Mouse (Mus musculus) brain, embryonic 14.5 days (tissue): ENCODE data around the gene Crmp1. TPM values are rescaled to one million over a fixed set of nuclear protein-coding genes. Genes with fewer than 3 reads are reported as not detected.

Experiments used
- DNase-seq: peaks from one replicate; pipeline ENCODE4 v3.0.0-alpha.2; 2011; ENCODE audit warnings: low read depth
- CTCF ChIP-seq: fragments of 200-500 bp; IDR thresholded peaks from 2 replicates; pipeline ENCODE4 v1.5.1; 2012; ENCODE audit warnings: inconsistent platforms, mild to moderate bottlenecking, moderate library complexity, borderline replicate concordance; ENCODE audit not compliant: insufficient read depth, insufficient read length; ENCODE audit errors: extremely low read depth
- POLR2A ChIP-seq: fragments of 200-500 bp; IDR thresholded peaks from 2 replicates; pipeline ENCODE4 v1.6.1; 2012; ENCODE audit warnings: mild to moderate bottlenecking, inconsistent platforms, borderline replicate concordance; ENCODE audit not compliant: poor library complexity, insufficient read depth, insufficient read length, severe bottlenecking; ENCODE audit errors: extremely low read depth
- polyA plus RNA-seq: library from polyadenylated mRNA; depleted of rRNA; stranded (reverse); fragments of >200 nt; gene quantifications from 2 replicates; pipeline ENCODE4 v1.2.3, GENCODE M21; 2012

The Crmp1 gene
- polyA plus RNA-seq, 1 experiment = 1,134 TPM

- peak; percentile 67 for DNase-seq
- TF ChIP-seq POLR2A (no peak), CTCF (no peak)
Measured at GRCm38 (mm10) chr5:37261734-37262133, 20.0 kb downstream of the Crmp1 start.

- DNase-seq = peak; percentile 7
- TF ChIP-seq CTCF (no peak), POLR2A (no peak)
Measured at GRCm38 (mm10) chr5:37263816-37264215, 22.1 kb downstream of the Crmp1 start.

- TF ChIP-seq CTCF = no peak
- no peak for TF ChIP-seq POLR2A
- DNase-seq = no peak
Measured at GRCm38 (mm10) chr5:37281021-37281420, 39.3 kb downstream of the Crmp1 start.

GRCm38 (mm10) chr5:37288374-37288773, 46.6 kb downstream of the Crmp1 start:
- peak; percentile 72 for DNase-seq
- TF ChIP-seq POLR2A (no peak), CTCF (peak; percentile 87)

- TF ChIP-seq POLR2A (no peak), CTCF (peak; percentile 88)
- peak; percentile 78 for DNase-seq
Measured at GRCm38 (mm10) chr5:37289236-37289635, 47.5 kb downstream of the Crmp1 start.

- no peak for DNase-seq
- TF ChIP-seq CTCF = peak; percentile 81
- no peak for TF ChIP-seq POLR2A
Measured at GRCm38 (mm10) chr5:37290983-37291382, 49.2 kb downstream of the Crmp1 start.

- no peak for TF ChIP-seq POLR2A
- no peak for TF ChIP-seq CTCF
- peak; percentile 90 for DNase-seq
Measured at GRCm38 (mm10) chr5:37296717-37297116, 55.0 kb downstream of the Crmp1 start.

- peak; percentile 72 for DNase-seq
- TF ChIP-seq POLR2A = no peak
- peak; percentile 92 for TF ChIP-seq CTCF
Measured at GRCm38 (mm10) chr5:37298370-37298769, 56.6 kb downstream of the Crmp1 start.

GRCm38 (mm10) chr5:37310026-37310425, 68.3 kb downstream of the Crmp1 start:
- TF ChIP-seq POLR2A (no peak), CTCF (no peak)

GRCm38 (mm10) chr5:37312980-37313722, 71.4 kb downstream of the Crmp1 start:
- no peak for DNase-seq

More at GRCm38 (mm10) chr5:37310026-37310425, 68.3 kb downstream of the Crmp1 start:
- no peak for DNase-seq

GRCm38 (mm10) chr5:37318715-37319114, 77.0 kb downstream of the Crmp1 start:
- no peak for DNase-seq
- TF ChIP-seq POLR2A (no peak), CTCF (no peak)

More at GRCm38 (mm10) chr5:37312980-37313722, 71.4 kb downstream of the Crmp1 start:
- TF ChIP-seq CTCF (no peak), POLR2A (no peak)

- TF ChIP-seq CTCF (no peak), POLR2A (no peak)
- peak; percentile 15 for DNase-seq
Measured at GRCm38 (mm10) chr5:37320174-37320573, 78.4 kb downstream of the Crmp1 start.
